Mouse (Mus musculus) spleen, postnatal 14 days (tissue): ENCODE data around the gene Vmn1r207-ps.
"Not testable (repeated sequence)": the region's sequence is repeated elsewhere in the genome, so short reads cannot be mapped to it uniquely, and the experiment has no call there.

Source experiments
- DNase-seq, 2 experiments: peaks; one replicate each; pipeline ENCODE4 v3.0.0; 2021 to 2022; ENCODE audit warnings: low spot score in 2 of 2

Gene Vmn1r207-ps

DNA sequence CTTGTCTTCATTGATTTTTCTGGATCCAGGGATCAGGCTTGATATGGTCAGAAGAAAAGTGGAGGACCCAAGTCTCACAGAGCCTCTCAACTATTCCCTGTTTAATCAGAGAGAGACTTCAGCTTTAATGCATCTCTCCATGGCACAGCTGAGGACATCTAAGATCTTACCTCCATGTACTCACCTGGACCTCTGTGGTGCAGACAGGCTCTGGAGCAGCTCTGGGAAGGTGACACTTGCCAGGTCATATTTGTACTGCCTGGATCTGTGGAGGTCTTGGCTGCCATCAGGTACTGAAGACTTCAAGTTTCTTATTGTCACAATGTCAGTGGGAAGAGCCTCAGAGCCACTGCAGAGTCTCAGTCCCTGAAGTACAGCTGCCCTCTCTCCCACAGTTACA is at the start of gene Vmn1r207-ps:
Gene Vmn1r207-ps, minus strand, starts transcription at position 101 of the 400 bp plus-strand sequence.
- not testable (repeated sequence) for DNase-seq

DNA sequence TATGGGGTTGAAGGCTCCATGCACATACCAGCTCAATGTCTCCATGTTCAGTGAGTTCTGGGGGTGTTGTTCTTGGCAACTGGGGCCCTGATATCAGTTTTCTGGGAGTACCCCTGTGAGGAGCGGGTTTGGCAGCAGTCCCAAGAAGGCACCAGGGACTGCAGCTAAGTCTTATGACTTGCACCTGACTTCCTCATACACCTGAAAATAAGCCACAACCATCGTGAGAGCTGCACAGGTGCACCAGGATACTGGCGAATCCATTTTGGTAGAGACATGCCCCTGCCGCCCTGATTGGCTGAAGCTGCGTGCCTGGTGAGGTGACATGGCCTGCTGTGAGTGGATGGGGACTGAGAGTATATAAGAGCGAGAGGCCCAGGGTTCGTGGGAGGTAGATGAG is 47.9 kb upstream of the Vmn1r207-ps start, which contains the start of gene Vmn1r208:
Gene Vmn1r208, minus strand, starts transcription at position 101 of the 400 bp plus-strand sequence.
- DNase-seq, result not testable (repeated sequence)

DNA sequence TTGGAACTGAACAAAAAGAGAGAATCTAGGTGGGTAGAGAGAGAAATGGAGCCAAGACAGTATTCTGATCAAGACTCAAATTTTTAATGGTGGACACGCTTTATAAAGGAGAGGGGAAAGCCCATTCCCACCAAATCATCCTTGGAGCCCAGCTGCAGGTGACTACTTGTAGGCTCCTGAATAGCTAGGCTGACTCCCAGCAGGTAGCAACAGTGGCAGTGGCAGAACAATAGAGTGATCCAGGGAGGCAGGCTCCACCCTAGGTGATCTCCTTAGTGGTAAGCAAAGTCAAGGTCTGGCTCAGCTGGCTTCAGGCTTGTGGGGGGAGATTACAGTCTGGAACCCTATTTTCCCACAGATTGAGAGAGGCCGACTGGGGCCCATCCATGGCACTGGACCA is 42.2 kb upstream of the Vmn1r207-ps start:
- DNase-seq, result not testable (repeated sequence)

DNA sequence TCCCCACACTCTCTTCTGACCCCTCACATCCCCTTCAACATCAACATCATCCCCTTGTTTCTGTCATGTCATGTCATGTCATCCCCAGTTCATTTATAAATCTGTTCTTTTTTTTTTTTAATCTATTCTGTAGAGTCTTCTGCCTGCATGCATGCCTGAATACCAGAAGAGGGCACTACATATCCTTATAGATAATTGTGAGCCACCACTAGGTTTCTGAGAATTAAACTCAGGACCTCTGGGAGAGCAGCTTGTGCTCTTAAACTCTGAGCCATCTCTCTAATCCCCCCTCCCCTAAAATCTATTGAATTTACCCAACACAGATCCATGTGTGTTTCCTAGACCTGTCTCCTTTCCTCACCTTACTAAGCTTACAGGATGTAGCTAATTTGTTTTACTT is 18.1 kb upstream of the Vmn1r207-ps start:
- DNase-seq, result no peak

DNA sequence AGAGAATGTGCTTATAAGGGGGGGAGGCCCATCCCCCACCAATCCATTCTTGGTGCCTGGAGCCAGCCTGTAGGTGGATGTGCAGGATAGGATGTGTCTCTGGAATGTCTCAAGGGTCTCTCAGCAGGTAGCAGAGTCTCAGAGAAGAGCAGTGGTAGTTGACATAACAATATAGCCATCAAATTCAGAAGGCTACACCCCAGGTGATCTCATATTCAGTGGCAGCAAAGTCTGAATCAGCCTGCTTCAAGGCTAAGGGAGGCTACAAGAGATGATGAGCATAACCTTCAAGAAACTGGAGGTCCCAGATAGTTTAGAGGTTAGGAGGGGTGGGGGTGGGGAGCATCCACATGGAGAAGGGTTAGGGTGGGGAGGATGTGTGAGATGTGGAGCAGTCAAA is 22.5 kb downstream of the Vmn1r207-ps start:
- not testable (repeated sequence) for DNase-seq

DNA sequence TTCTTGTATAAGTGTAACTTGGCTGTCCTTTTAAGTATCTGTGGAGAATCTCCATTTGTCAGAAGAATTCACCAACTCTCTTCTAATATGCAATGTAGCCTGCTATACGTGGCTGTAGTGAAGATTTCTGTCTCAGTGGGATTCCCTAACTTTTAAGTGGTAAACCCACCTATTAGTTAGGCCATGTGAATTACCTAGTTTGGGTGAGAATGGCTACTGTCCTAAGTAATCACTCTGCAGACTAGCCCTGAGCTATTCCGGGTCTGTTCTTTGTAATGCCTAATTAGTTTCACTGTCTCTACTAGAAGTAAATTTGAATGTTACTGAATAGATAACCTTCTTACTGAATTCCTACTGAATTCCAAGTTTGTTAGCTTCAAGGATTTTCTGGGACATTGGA is 26.5 kb downstream of the Vmn1r207-ps start:
- not testable (repeated sequence) for DNase-seq
